Mouse (Mus musculus) limb, embryonic 10.5 days (tissue): ENCODE data around the gene Tcf7l1. TPM values are rescaled to one million over a fixed set of nuclear protein-coding genes. Genes with fewer than 3 reads are reported as not detected.
A peak's percentile ranks its signal among the peaks of the same experiment; 100 is the strongest.

Experiments used
- DNase-seq: peaks from one replicate; pipeline ENCODE4 v3.0.0-alpha.2; 2017; ENCODE audit warnings: low spot score
- H3K27ac ChIP-seq: fragments of 300-500 bp; sonication (generic); 2 replicates; pipeline ENCODE4 v1.5.1; 2016; ENCODE audit warnings: mild to moderate bottlenecking
- H3K27me3 ChIP-seq: fragments of 300-500 bp; sonication (generic); 2 replicates; pipeline ENCODE4 v1.6.1; 2016; ENCODE audit warnings: low read depth, mild to moderate bottlenecking; ENCODE audit not compliant: poor library complexity, severe bottlenecking
- H3K36me3 ChIP-seq: fragments of 300-500 bp; sonication (generic); 2 replicates; pipeline ENCODE4 v1.6.1; 2016; ENCODE audit warnings: mild to moderate bottlenecking, moderate library complexity
- H3K4me1 ChIP-seq: fragments of 300-500 bp; sonication (generic); 2 replicates; pipeline ENCODE4 v1.6.1; 2016
- H3K4me3 ChIP-seq: fragments of 300-500 bp; sonication (generic); 2 replicates; pipeline ENCODE4 v1.5.1; 2016; ENCODE audit warnings: mild to moderate bottlenecking, moderate library complexity
- H3K9me3 ChIP-seq: fragments of 300-500 bp; sonication (generic); replicated peaks from 2 replicates; pipeline ENCODE4 v1.6.1; 2016; ENCODE audit warnings: mild to moderate bottlenecking
- WGBS: fragments of 180-500 bp; shearing (Covaris S2); methylation state at CpG from one replicate; pipeline ENCODE4 v1.1.7; 2016; 5-methylcytosine and 5-hydroxymethylcytosine counted together
- polyA plus RNA-seq: library from polyadenylated mRNA; unstranded; fragments of >200 nt; fragmentation: Nextera tagmentation; extraction: Ambion mirVana; gene quantifications from 2 replicates; pipeline ENCODE4 v1.2.1, GENCODE M21; 2016

Gene Tcf7l1
- polyA plus RNA-seq, 1 experiment from 2014 or later = 40.0 TPM

DNA sequence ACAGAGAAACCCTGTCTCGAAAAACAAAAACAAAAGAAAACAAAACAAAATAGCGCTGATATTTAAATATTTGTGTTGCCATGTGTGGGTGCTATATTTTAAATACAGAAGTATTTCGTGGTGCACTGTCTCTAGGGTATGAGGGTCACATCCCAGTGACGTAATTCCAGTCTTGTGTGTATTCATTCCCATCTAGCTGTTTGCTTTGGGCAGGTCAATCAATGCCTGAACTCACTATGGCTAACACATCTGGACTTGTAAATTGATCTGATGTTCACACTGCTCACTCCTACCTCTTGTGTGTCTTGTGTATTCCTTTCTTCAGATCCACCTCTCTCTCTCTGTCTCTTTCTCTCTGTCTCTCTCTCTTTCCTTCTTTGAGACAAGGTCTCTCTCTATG is 11.8 kb downstream of the Tcf7l1 start:
- no peaks in the 10 kb centered on the region; the same call in 1 of the 2 replicates for H3K9me3 ChIP-seq
- H3K27ac ChIP-seq = no peak overlapping the region
- H3K27me3 ChIP-seq = no peaks in the 10 kb centered on the region
- peaks cover 21% of the 10 kb centered on the region; the same call in 1 of the 2 replicates for H3K4me1 ChIP-seq
- no peak overlapping the region for H3K4me3 ChIP-seq
- WGBS = 94% methylated on average over 4 of the region's 4 CpGs
- DNase-seq = no peak
- H3K36me3 ChIP-seq = peaks cover 85% of the 10 kb centered on the region

- Histone ChIP-seq H3K27ac (no peak overlapping the region), H3K4me3 (no peak overlapping the region), H3K27me3 (no peaks in the 10 kb centered on the region), H3K9me3 (no peaks in the 10 kb centered on the region), H3K4me1 (peaks cover 30% of the 10 kb centered on the region), H3K36me3 (peaks cover 76% of the 10 kb centered on the region)
- WGBS = 71% methylated on average over 3 of the region's 3 CpGs
- DNase-seq = no peak
Observed at GRCm38 (mm10) chr6:72774275-72774674, 14.8 kb downstream of the Tcf7l1 start.

- WGBS = 92% methylated on average over 14 of the region's 14 CpGs
- peaks cover 71% of the 10 kb centered on the region for H3K36me3 ChIP-seq
- peaks cover 50% of the 10 kb centered on the region for H3K4me1 ChIP-seq
Observed at GRCm38 (mm10) chr6:72769915-72770776, 18.9 kb downstream of the Tcf7l1 start.

DNA sequence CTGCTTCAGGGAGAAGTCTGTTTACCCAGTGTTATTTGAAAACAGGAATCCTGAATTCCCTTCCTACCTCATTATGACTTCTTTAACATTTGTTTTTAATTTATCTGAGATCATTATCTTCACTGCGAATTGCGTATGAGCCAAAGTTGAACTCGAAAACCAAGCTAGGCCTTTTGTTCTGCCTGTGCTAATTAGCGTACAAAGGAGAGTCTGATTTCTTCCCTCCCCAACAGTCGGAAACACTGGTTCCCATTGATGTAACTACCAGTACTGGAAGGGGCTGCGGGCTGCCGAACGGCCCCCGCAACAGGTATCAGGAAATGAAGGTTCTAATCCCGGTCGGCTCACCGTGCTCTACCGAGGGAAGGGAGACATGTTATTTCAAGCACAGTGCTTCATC is 19.7 kb downstream of the Tcf7l1 start:
- H3K4me1 ChIP-seq = peaks cover 44% of the 10 kb centered on the region
- peaks cover 74% of the 10 kb centered on the region for H3K36me3 ChIP-seq
- peak overlapping the region; percentile 73 for H3K27ac ChIP-seq
- 65% methylated on average over 13 of the region's 13 CpGs for WGBS
- no peaks in the 10 kb centered on the region for H3K27me3 ChIP-seq
- H3K9me3 ChIP-seq = no peaks in the 10 kb centered on the region
- no peak overlapping the region for H3K4me3 ChIP-seq
- no peak for DNase-seq

More at GRCm38 (mm10) chr6:72769915-72770776, 18.9 kb downstream of the Tcf7l1 start:
- H3K9me3 ChIP-seq = no peaks in the 10 kb centered on the region
- H3K4me3 ChIP-seq = no peak overlapping the region
- no peak for DNase-seq
- H3K27me3 ChIP-seq = no peaks in the 10 kb centered on the region
- H3K27ac ChIP-seq = peak overlapping the region; percentile 73

DNA sequence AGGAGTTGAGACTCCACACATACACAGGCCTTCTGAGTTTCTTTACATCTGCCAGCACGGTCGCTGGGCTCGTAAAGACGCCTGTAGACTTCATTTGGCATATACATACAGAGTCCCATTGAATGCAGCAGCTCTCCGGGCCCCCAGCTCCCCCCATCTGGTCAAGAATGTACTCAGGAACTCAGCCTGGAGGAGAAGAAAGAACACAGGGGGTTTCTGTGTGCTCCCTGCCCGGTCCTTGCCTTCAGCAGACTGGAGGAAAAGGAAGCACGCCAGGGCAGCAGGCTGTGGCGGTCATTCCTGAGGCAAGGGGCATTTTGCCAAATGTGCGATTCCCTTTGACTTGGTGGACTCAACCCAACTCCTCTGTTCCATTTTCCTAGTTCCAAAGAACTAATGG is 20.2 kb downstream of the Tcf7l1 start:
- Histone ChIP-seq H3K9me3 (no peaks in the 10 kb centered on the region), H3K27me3 (no peaks in the 10 kb centered on the region), H3K4me1 (peaks cover 47% of the 10 kb centered on the region), H3K4me3 (no peak overlapping the region), H3K36me3 (peaks cover 74% of the 10 kb centered on the region), H3K27ac (peak overlapping the region; percentile 73)
- 91% methylated on average over 9 of the region's 9 CpGs for WGBS
- DNase-seq = no peak

- 95% methylated on average over 9 of the region's 9 CpGs for WGBS
- Histone ChIP-seq H3K9me3 (no peaks in the 10 kb centered on the region), H3K36me3 (peaks cover 68% of the 10 kb centered on the region), H3K27me3 (no peaks in the 10 kb centered on the region), H3K4me3 (no peak overlapping the region), H3K4me1 (peaks cover 51% of the 10 kb centered on the region), H3K27ac (no peak overlapping the region)
- DNase-seq = no peak
Observed at GRCm38 (mm10) chr6:72768097-72768496, 21.0 kb downstream of the Tcf7l1 start.

DNA sequence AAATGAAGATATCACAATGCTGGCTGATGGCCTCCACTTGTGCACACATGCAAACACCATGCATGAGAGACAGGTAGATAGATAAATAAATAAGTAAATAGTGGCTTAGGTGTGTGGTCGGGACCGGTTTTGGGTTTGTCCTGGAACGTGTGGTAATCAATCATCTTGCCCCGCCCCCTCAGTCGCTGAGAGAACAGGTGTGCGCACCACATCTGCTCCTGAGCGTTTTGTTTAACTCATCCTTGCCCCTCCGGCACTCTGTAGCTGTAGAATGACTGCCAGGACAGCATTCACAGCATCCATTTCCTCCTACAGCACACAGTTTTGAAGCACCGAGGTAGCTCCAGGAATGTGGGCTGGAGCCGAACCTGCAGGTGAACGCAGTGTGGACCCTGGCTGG is 25.4 kb downstream of the Tcf7l1 start:
- Histone ChIP-seq H3K27me3 (no peaks in the 10 kb centered on the region), H3K9me3 (no peaks in the 10 kb centered on the region), H3K36me3 (peaks cover 42% of the 10 kb centered on the region), H3K4me3 (no peak overlapping the region), H3K4me1 (peaks cover 56% of the 10 kb centered on the region), H3K27ac (no peak overlapping the region)
- DNase-seq = peak; percentile 44
- WGBS = 61% methylated on average over 11 of the region's 11 CpGs

DNA sequence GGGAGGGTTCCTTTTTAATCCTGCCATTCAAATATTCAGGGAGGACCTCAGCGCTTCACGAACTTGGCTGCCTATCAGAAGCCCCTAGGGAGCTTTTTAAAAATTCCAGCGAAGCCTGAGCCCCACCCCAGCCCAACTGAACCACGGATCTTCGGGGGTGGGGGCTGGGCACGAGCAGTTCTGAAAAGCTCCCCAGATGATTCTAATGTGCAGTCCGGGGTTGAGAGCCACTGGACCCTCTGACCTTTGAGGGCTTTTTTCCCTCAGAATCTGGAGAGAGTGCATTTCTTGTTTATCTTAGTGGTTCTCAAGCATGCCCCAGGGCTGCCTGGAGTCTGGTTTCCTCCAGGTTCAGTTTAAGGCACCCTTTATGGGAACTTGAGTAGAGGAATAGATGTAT is 27.4 kb downstream of the Tcf7l1 start:
- Histone ChIP-seq H3K4me3 (no peak overlapping the region), H3K36me3 (peaks cover 32% of the 10 kb centered on the region), H3K27me3 (no peaks in the 10 kb centered on the region), H3K4me1 (peaks cover 42% of the 10 kb centered on the region), H3K9me3 (no peaks in the 10 kb centered on the region), H3K27ac (no peak overlapping the region)
- DNase-seq = no peak
- 29% methylated on average over 7 of the region's 7 CpGs for WGBS

DNA sequence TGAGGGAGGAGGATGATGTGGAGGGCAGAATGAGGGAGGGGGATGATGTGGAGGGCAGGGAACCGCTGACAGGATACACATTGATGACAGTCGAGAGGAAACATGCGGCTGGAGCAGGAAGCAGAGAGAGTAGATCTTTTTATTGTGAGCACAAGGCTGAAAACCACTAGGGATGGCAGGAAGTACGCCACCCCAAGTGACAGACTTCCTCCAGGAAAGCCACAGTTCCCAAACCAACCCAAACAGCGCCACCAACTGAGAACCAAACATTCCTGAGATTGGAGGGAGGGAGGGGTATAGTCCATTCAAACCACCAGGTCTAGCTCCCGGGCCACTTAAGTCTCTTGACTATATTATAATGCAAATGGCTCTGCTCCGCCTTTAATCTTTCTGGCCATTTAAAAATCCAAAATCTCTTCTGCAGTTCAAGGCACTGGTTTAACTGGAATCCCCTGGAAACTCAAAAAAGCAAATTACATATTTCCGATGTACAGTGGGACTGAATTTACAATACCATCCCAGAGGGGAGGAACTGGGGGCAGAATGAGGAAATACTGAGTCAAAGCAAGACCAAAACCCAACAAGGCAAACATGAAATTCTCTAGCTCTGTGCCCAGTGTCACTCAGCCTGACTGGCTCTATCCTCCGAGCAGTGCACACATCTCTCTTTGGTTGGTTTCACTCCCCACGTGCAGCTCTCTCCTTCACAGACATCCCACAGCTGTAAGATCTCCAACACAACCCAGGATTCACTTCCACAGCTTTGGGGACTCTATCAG is 30.6 kb downstream of the Tcf7l1 start:
- Histone ChIP-seq H3K9me3 (no peaks in the 10 kb centered on the region), H3K4me3 (no peak overlapping the region), H3K27ac (no peak overlapping the region), H3K4me1 (peaks cover 52% of the 10 kb centered on the region), H3K36me3 (peaks cover 17% of the 10 kb centered on the region), H3K27me3 (no peaks in the 10 kb centered on the region)
- WGBS = 73% methylated on average over 10 of the region's 10 CpGs
- no peak for DNase-seq

- peak overlapping the region; percentile 83 for H3K27ac ChIP-seq
- H3K4me3 ChIP-seq = no peak overlapping the region
- WGBS = 66% methylated on average over 14 of the region's 14 CpGs
- peaks cover 48% of the 10 kb centered on the region for H3K4me1 ChIP-seq
- H3K9me3 ChIP-seq = no peaks in the 10 kb centered on the region
- no peak for DNase-seq
- peaks cover 27% of the 10 kb centered on the region for H3K36me3 ChIP-seq
- no peaks in the 10 kb centered on the region for H3K27me3 ChIP-seq
Observed at GRCm38 (mm10) chr6:72755267-72755889, 33.7 kb downstream of the Tcf7l1 start.

GRCm38 (mm10) chr6:72754215-72754614 is 34.8 kb downstream of the Tcf7l1 start:
- 8% methylated on average over 9 of the region's 9 CpGs for WGBS
- peak overlapping the region; percentile 83 for H3K27ac ChIP-seq
- peaks cover 53% of the 10 kb centered on the region for H3K4me1 ChIP-seq
- H3K4me3 ChIP-seq = peak overlapping the region; percentile 26
- peak; percentile 67 for DNase-seq
- no peaks in the 10 kb centered on the region for H3K9me3 ChIP-seq
- no peaks in the 10 kb centered on the region for H3K27me3 ChIP-seq
- peaks cover 23% of the 10 kb centered on the region for H3K36me3 ChIP-seq

GRCm38 (mm10) chr6:72753782-72754181 is 35.3 kb downstream of the Tcf7l1 start:
- no peak overlapping the region for H3K4me3 ChIP-seq
- WGBS = 57% methylated on average over 8 of the region's 8 CpGs
- H3K27me3 ChIP-seq = no peaks in the 10 kb centered on the region
- no peaks in the 10 kb centered on the region for H3K9me3 ChIP-seq
- H3K27ac ChIP-seq = peak overlapping the region; percentile 83
- peaks cover 55% of the 10 kb centered on the region for H3K4me1 ChIP-seq
- peak; percentile 40 for DNase-seq
- H3K36me3 ChIP-seq = peaks cover 23% of the 10 kb centered on the region
